Mouse (Mus musculus) lung, postnatal 0 days (tissue): ENCODE data around the gene Cemip.

Source experiments
- CTCF ChIP-seq: IDR thresholded peaks from 2 replicates; pipeline ENCODE4 v1.5.1; 2016; ENCODE audit warnings: antibody characterized with exemption, mild to moderate bottlenecking
- EP300 ChIP-seq: IDR thresholded peaks from 2 replicates; pipeline ENCODE4 v1.6.1; 2016; ENCODE audit warnings: antibody characterized with exemption, mild to moderate bottlenecking, control low read depth

GRCm38 (mm10) chr7:83985751-83986150, 100.6 kb downstream of the Cemip start:
- no peak for TF ChIP-seq CTCF
- TF ChIP-seq EP300 = no peak
